Mouse (Mus musculus): ENCODE results near the gene Vmn2r9. TPM values are rescaled to one million over a fixed set of nuclear protein-coding genes. Genes with fewer than 3 reads are reported as not detected.
"Not testable (repeated sequence)": the region's sequence is repeated elsewhere in the genome, so short reads cannot be mapped to it uniquely, and the experiment has no call there.

Vmn2r9 gene
- total and polyA plus RNA-seq, 3 experiments, result not detected

DNA sequence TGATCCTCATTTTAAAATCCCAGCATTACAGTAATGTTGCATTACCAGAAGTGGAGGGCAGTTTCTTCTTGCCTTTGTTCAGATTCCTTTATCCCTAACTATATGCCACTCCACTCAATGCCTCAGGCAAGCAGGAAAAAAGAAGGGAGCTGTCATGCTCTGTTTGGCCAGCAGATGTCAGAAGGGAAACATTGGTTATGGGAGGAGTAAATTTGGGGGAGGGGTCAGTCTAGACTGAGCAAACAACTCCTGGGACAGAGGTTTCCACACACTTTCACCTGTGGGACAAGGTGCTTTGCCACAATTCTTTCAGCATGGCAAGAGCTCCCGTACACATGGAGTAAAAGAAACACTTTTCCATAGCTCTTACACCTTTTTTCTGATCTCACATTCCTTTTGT is 16.2 kb downstream of the Vmn2r9 start (continued):
- no peak for TF ChIP-seq JUN (IDR thresholded peaks at IDR 0.05; ENCODE audit: insufficient read depth, low read depth, low read length)
- TF ChIP-seq CTCF (conservative IDR thresholded peaks at IDR 0.05 in 1 of 2, IDR thresholded peaks at IDR 0.05 in 1 of 2; ENCODE audit: low read depth in 2 of 2, low read length in 2 of 2), result peak; percentile 26 to 59; a peak in 2 of 4 replicates
- TF ChIP-seq RAD21 (IDR thresholded peaks at IDR 0.05; ENCODE audit: low read depth, low read length), result peak; percentile 23
- no peak for TF ChIP-seq JUND (conservative IDR thresholded peaks at IDR 0.05; ENCODE audit: low read depth, low read length)
- TF ChIP-seq CHD1 (IDR thresholded peaks at IDR 0.05; ENCODE audit: low read depth, low read length), result no peak
- TF ChIP-seq NELFE (IDR thresholded peaks at IDR 0.05; ENCODE audit: low read depth, low read length), result no peak
- no peak for TF ChIP-seq POLR2AphosphoS2 (IDR thresholded peaks at IDR 0.05; ENCODE audit: low read depth, low read length)
- no peak for TF ChIP-seq KAT2A (IDR thresholded peaks at IDR 0.05; ENCODE audit: insufficient replicate concordance, low read length)
- no peak for TF ChIP-seq EP300 (IDR thresholded peaks at IDR 0.05; ENCODE audit: low read length)

DNA sequence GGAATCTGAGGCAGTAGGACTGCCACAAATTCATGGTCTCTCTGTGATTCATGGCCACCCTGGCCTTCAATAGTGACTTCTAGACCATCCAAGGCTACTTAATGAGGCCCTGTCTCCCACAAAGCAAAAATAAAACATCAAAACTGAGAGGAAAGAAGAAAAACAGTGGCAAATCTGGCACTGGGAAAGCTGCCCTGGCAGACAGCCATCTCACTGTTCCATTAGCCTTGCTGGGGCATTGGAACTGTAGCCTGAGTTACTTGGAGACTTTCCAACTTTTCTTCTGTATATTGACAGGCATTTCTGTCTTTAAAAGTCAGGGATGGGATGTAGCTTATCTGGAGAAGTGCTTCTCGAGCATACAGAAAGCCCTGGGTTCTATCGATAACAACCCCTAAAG is 29.1 kb downstream of the Vmn2r9 start:
- TF ChIP-seq MEF2A (IDR thresholded peaks at IDR 0.05; ENCODE audit: borderline replicate concordance, low read depth, low read length) (no peak), IRF4 (IDR thresholded peaks at IDR 0.05; ENCODE audit: low read depth, low read length) (no peak), ZNF384 (IDR thresholded peaks at IDR 0.05; ENCODE audit: low read depth, low read length) (no peak), PAX5 (IDR thresholded peaks at IDR 0.05; ENCODE audit: low read length) (no peak), MXI1 (IDR thresholded peaks at IDR 0.05; ENCODE audit: low read depth, low read length) (no peak), CHD1 (IDR thresholded peaks at IDR 0.05; ENCODE audit: low read depth, low read length) (no peak), BHLHE40 (IDR thresholded peaks at IDR 0.05; ENCODE audit: low read depth, low read length) (no peak), ETS1 (conservative IDR thresholded peaks at IDR 0.05; ENCODE audit: low read depth, low read length) (no peak)
- Histone ChIP-seq H3K79me2 (replicated peaks; ENCODE audit: control insufficient read depth, extremely low read depth, insufficient read depth, poor library complexity, severe bottlenecking) (no peaks in the 10 kb centered on the region), H3K4me3 (replicated peaks in 1 of 3; ENCODE audit: low read depth in 2 of 3, low read length in 2 of 3, poor library complexity in 1 of 3) (no peak overlapping the region), H3K4me2 (ENCODE audit: insufficient read depth, low read depth, poor library complexity, severe bottlenecking) (no peak overlapping the region), H3K27ac (ENCODE audit: insufficient read depth, low read depth) (no peak overlapping the region), H3K9me3 (replicated peaks; ENCODE audit: low read length) (no peaks in the 10 kb centered on the region), H3K27me3 (replicated peaks) (peaks cover 27% of the 10 kb centered on the region), H3K4me1 (ENCODE audit: control insufficient read depth in 1 of 2, insufficient read depth in 2 of 2) (no peaks in the 10 kb centered on the region), H3K9ac (ENCODE audit: insufficient read depth, low read depth) (no peak overlapping the region), H3K36me3 (replicated peaks in 1 of 2; ENCODE audit: control insufficient read depth in 1 of 2, insufficient read depth in 1 of 2, low read length in 1 of 2) (no peaks in the 10 kb centered on the region)
- no peak for DNase-seq (ENCODE audit: extremely low read depth)
- in situ Hi-C loops (cut with MboI; ENCODE audit: low pct_ligation_motif_present, low pct_unique_long_range_greater_than_20kb, low sequenced_read_pairs) (no loop called here), dilution Hi-C loops (cut with MboI; ENCODE audit: extremely low pct_ligation_motif_present, extremely low pct_unique_long_range_greater_than_20kb, low sequenced_read_pairs) (no loop called here)

DNA sequence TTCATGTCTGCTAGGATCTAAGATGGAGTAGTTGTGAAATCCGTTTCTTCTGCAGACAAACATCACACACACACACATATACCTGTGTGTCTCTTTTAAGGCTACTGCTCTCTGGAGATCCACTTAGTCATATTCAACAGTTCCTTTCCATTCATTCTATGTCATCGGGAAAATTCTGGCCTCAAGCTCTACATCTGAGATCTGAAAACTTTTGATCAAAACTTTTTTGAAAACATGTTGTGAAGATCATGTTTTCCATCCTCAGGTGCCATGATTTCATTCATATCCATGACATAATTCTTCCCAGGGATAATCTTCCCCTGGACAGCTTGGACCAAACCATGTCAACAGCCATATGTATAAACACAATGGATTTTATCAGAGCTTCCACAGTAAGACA is 43.7 kb downstream of the Vmn2r9 start, which contains the start of gene Vmn2r8:
Gene Vmn2r8, minus strand, starts transcription at position 101 of the 400 bp plus-strand sequence.
- H3K4me2 ChIP-seq (ENCODE audit: insufficient read depth, low read depth, poor library complexity, severe bottlenecking); H3K27me3 ChIP-seq (replicated peaks); H3K4me1 ChIP-seq (ENCODE audit: control insufficient read depth in 1 of 2, insufficient read depth in 2 of 2); H3K79me2 ChIP-seq (replicated peaks; ENCODE audit: control insufficient read depth, extremely low read depth, insufficient read depth, poor library complexity, severe bottlenecking); H3K9me3 ChIP-seq (replicated peaks; ENCODE audit: low read length); H3K4me3 ChIP-seq (replicated peaks in 1 of 3; ENCODE audit: low read depth in 2 of 3, low read length in 2 of 3, poor library complexity in 1 of 3); H3K9ac ChIP-seq (ENCODE audit: insufficient read depth, low read depth); in situ Hi-C loops (cut with MboI; ENCODE audit: low pct_ligation_motif_present, low pct_unique_long_range_greater_than_20kb, low sequenced_read_pairs); H3K27ac ChIP-seq (ENCODE audit: insufficient read depth, low read depth); dilution Hi-C loops (cut with MboI; ENCODE audit: extremely low pct_ligation_motif_present, extremely low pct_unique_long_range_greater_than_20kb, low sequenced_read_pairs); H3K36me3 ChIP-seq (replicated peaks in 1 of 2; ENCODE audit: control insufficient read depth in 1 of 2, insufficient read depth in 1 of 2, low read length in 1 of 2); DNase-seq (ENCODE audit: extremely low read depth): not testable (repeated sequence)
